Mouse (Mus musculus) left cerebral cortex, postnatal 4 days (tissue): ENCODE data around the gene Tax1bp3. TPM values are rescaled to one million over a fixed set of nuclear protein-coding genes. Genes with fewer than 3 reads are reported as not detected.

Source experiments
- DNase-seq: peaks from one replicate; pipeline ENCODE4 v3.0.0-alpha.2; 2022
- intact Hi-C: fragments of 180-260 bp; cut with DNase I; formaldehyde crosslinking; loops from one replicate; pipeline ENCODE4 v1.15.1; 2025
- total RNA-seq, 2 experiments: library from RNA; stranded (reverse); gene quantifications; 2 replicates each; pipeline ENCODE4 v1.2.3; 2021

The Tax1bp3 gene
- total RNA-seq, 2 experiments from 2014 or later, result 42.2 to 42.5 TPM

GRCm38 (mm10) chr11:73172186-73172585 lies 4.7 kb upstream of the Tax1bp3 start:
- intact Hi-C loops, result no loop called here
- peak; percentile 25 for DNase-seq

GRCm38 (mm10) chr11:73175612-73176011 lies 1.3 kb upstream of the Tax1bp3 start:
- DNase-seq, result no peak
- intact Hi-C loops, result no loop called here

GRCm38 (mm10) chr11:73176186-73176585 lies 697 bp upstream of the Tax1bp3 start:
- intact Hi-C loops, result no loop called here

GRCm38 (mm10) chr11:73177509-73177875 lies 609 bp downstream of the Tax1bp3 start:
- intact Hi-C loops, result no loop called here
- DNase-seq, result peak; percentile 64

More at GRCm38 (mm10) chr11:73176186-73176585, 697 bp upstream of the Tax1bp3 start:
- DNase-seq, result no peak

- no peak for DNase-seq
- intact Hi-C loops, result no loop called here
Measured at GRCm38 (mm10) chr11:73177895-73178294, 1.0 kb downstream of the Tax1bp3 start.

GRCm38 (mm10) chr11:73185872-73186615 lies 9.2 kb downstream of the Tax1bp3 start:
- no peak for DNase-seq
- intact Hi-C loops, result no loop called here

- intact Hi-C loops, result no loop called here
- DNase-seq, result no peak
Measured at GRCm38 (mm10) chr11:73187231-73187630, 10.3 kb downstream of the Tax1bp3 start.

- intact Hi-C loops, result no loop called here
- DNase-seq, result no peak
Measured at GRCm38 (mm10) chr11:73193047-73193446, 16.2 kb downstream of the Tax1bp3 start.

GRCm38 (mm10) chr11:73194444-73194843 lies 17.6 kb downstream of the Tax1bp3 start:
- no peak for DNase-seq
- intact Hi-C loops, result no loop called here

- DNase-seq, result no peak
- intact Hi-C loops, result no loop called here
Measured at GRCm38 (mm10) chr11:73198190-73198589, 21.3 kb downstream of the Tax1bp3 start.

- DNase-seq, result peak; percentile 80
- intact Hi-C loops, result no loop called here
Measured at GRCm38 (mm10) chr11:73198603-73199229, 21.8 kb downstream of the Tax1bp3 start, which contains the start of gene Ctns. Gene Ctns (minus strand): TSS chr11:73199042.

- intact Hi-C loops, result no loop called here
Measured at GRCm38 (mm10) chr11:73199230-73199712, 22.4 kb downstream of the Tax1bp3 start, which contains the start of gene Shpk. Gene Shpk (plus strand): TSS chr11:73199460.

GRCm38 (mm10) chr11:73199879-73200278 lies 23.0 kb downstream of the Tax1bp3 start:
- DNase-seq, result no peak
- intact Hi-C loops, result no loop called here

More at GRCm38 (mm10) chr11:73199230-73199712, 22.4 kb downstream of the Tax1bp3 start, which contains the start of gene Shpk:
- DNase-seq, result peak; percentile 96

GRCm38 (mm10) chr11:73201021-73201420 lies 24.1 kb downstream of the Tax1bp3 start:
- no peak for DNase-seq
- intact Hi-C loops, result no loop called here

- no peak for DNase-seq
- intact Hi-C loops, result no loop called here
Measured at GRCm38 (mm10) chr11:73201597-73201996, 24.7 kb downstream of the Tax1bp3 start.

GRCm38 (mm10) chr11:73203895-73204294 lies 27.0 kb downstream of the Tax1bp3 start:
- no peak for DNase-seq
- intact Hi-C loops, result no loop called here

GRCm38 (mm10) chr11:73205194-73205593 lies 28.3 kb downstream of the Tax1bp3 start:
- DNase-seq, result no peak
- intact Hi-C loops, result no loop called here

GRCm38 (mm10) chr11:73207621-73208020 lies 30.7 kb downstream of the Tax1bp3 start:
- no peak for DNase-seq
- intact Hi-C loops, result no loop called here

GRCm38 (mm10) chr11:73213956-73214355 lies 37.1 kb downstream of the Tax1bp3 start:
- intact Hi-C loops, result no loop called here
- peak; percentile 24 for DNase-seq

GRCm38 (mm10) chr11:73219671-73220070 lies 42.8 kb downstream of the Tax1bp3 start:
- no peak for DNase-seq
- intact Hi-C loops, result no loop called here

- intact Hi-C loops, result no loop called here
- DNase-seq, result no peak
Measured at GRCm38 (mm10) chr11:73220651-73221050, 43.8 kb downstream of the Tax1bp3 start.

- no peak for DNase-seq
- intact Hi-C loops, result no loop called here
Measured at GRCm38 (mm10) chr11:73222846-73223245, 46.0 kb downstream of the Tax1bp3 start.
